In genomic region chr15:88430941-88431340, GRCm38 (mm10) we compare ENCODE assay signal across 27 mouse cellular contexts.
DNase-seq lines count a peak whose midpoint lies in the region; ATAC-seq and TF ChIP-seq lines count a peak whose summit lies in the region.
"Had no signal": no experiment of that assay in that cellular context is flagged by ENCODE, and none has a peak within 500 bp of the region (broad histone marks: within the 10 kb centered on the region; RNA-seq: fewer than 3 reads in every experiment).

No protein-coding gene starts in this region.

- H3K9ac ChIP-seq in hindbrain, postnatal 0 days (replicated peaks; ENCODE audit: low read length) = no peak overlapping the region
- H3K9ac ChIP-seq in hindbrain, embryonic 16.5 days (ENCODE audit: low read depth, low read length) = no peak overlapping the region
- H3K9ac ChIP-seq: forebrain, embryonic 13.5 days; heart, embryonic 13.5 days; hindbrain, embryonic 15.5 days; intestine, embryonic 15.5 days; liver, embryonic 14.5 days; midbrain, embryonic 15.5 days had no signal

- DNase-seq in hindbrain, postnatal 0 days (ENCODE audit: low spot score) = peak; percentile 67
- DNase-seq in cerebellum, adult 2 months = peak; percentile 48 to 56
- DNase-seq in cerebellum, postnatal 14 days = peak; percentile 64 to 65
- no peak for DNase-seq in layer of hippocampus, adult 18-20 months (ENCODE audit: low spot score in 2 of 2)
- DNase-seq in c-Kit-positive CD71-positive TER-119-positive erythroid progenitor cells, embryonic 14.5 days (ENCODE audit: low spot score) = no peak
- DNase-seq in embryo, embryonic 9.5 days (ENCODE audit: extremely low spot score) = no peak
- DNase-seq: adrenal gland, postnatal 14 days; gastrocnemius, postnatal 25 days; heart, adult 2 months; heart, postnatal 10 days; kidney, adult 2 months; kidney, postnatal 36 days; liver; lung, adult 2 months; lung, postnatal 14 days; right cerebral cortex, adult 18-20 months; thymus, postnatal 4 days had no signal

- ATAC-seq in hindbrain, postnatal 0 days = peak; percentile 40; the same call in 1 of the 2 replicates
- ATAC-seq in hindbrain, embryonic 16.5 days = no peak
- peak; percentile 36; the same call in 1 of the 2 replicates for ATAC-seq in cerebellum, adult (ENCODE audit: insufficient number of reproducible peaks, low FRiP score, low TSS enrichment)
- ATAC-seq: CD4-positive, CD25-positive, alpha-beta regulatory T cell, adult 4 months; forebrain, embryonic 13.5 days; intestine, embryonic 15.5 days; midbrain, embryonic 15.5 days had no signal

- H3K4me3 ChIP-seq in hindbrain, postnatal 0 days (ENCODE audit: low read length) = no peak overlapping the region
- H3K4me3 ChIP-seq in hindbrain, embryonic 16.5 days (ENCODE audit: low read length) = no peak overlapping the region
- no peak overlapping the region for H3K4me3 ChIP-seq in cerebellum, adult 2 months (replicated peaks; ENCODE audit: insufficient read depth, low read depth, low read length)
- H3K4me3 ChIP-seq: forebrain, embryonic 13.5 days; heart, adult 2 months; heart, embryonic 13.5 days; hindbrain, embryonic 10.5 days; hindbrain, embryonic 15.5 days; intestine, embryonic 15.5 days; midbrain, embryonic 15.5 days had no signal

- TF ChIP-seq CTCF in hindbrain, postnatal 0 days (IDR thresholded peaks at IDR 0.05; ENCODE audit: low read depth) = no peak
- no peak for TF ChIP-seq CTCF in cerebellum, adult 2 months (IDR thresholded peaks at IDR 0.05; ENCODE audit: borderline replicate concordance, insufficient read depth, low read depth, low read length)

- no peaks in the 10 kb centered on the region for H3K9me3 ChIP-seq in hindbrain, postnatal 0 days (ENCODE audit: low read length)
- H3K9me3 ChIP-seq in hindbrain, embryonic 16.5 days (ENCODE audit: control insufficient read depth, low read length) = no peaks in the 10 kb centered on the region
- H3K9me3 ChIP-seq: forebrain, embryonic 13.5 days; hindbrain, embryonic 10.5 days; hindbrain, embryonic 15.5 days; intestine, embryonic 15.5 days; midbrain, embryonic 15.5 days had no signal

- no peak overlapping the region for H3K27ac ChIP-seq in hindbrain, postnatal 0 days
- H3K27ac ChIP-seq in hindbrain, embryonic 16.5 days (ENCODE audit: low read depth, low read length) = no peak overlapping the region
- H3K27ac ChIP-seq in cerebellum, adult 2 months (ENCODE audit: insufficient read depth, low read length) = no peak overlapping the region
- H3K27ac ChIP-seq: forebrain, embryonic 13.5 days; heart, adult 2 months; heart, embryonic 13.5 days; hindbrain, embryonic 10.5 days; hindbrain, embryonic 15.5 days; intestine, embryonic 15.5 days; liver, embryonic 14.5 days; midbrain, embryonic 15.5 days had no signal

- no peak overlapping the region for H3K4me2 ChIP-seq in hindbrain, postnatal 0 days (ENCODE audit: low read depth, low read length)
- no peak overlapping the region for H3K4me2 ChIP-seq in hindbrain, embryonic 16.5 days (ENCODE audit: low read length)
- H3K4me2 ChIP-seq: forebrain, embryonic 13.5 days; heart, embryonic 13.5 days; hindbrain, embryonic 15.5 days; intestine, embryonic 15.5 days; midbrain, embryonic 15.5 days had no signal

- 68% methylated on average over 7 of the region's 7 CpGs for WGBS in hindbrain, postnatal 0 days
- WGBS in hindbrain, embryonic 16.5 days = 67% methylated on average over 7 of the region's 7 CpGs
- 10% methylated on average over 7 of the region's 7 CpGs for WGBS in cerebellum, adult 2 months

- H3K36me3 ChIP-seq in hindbrain, postnatal 0 days (ENCODE audit: insufficient read depth, low read length) = no peaks in the 10 kb centered on the region
- no peaks in the 10 kb centered on the region for H3K36me3 ChIP-seq in hindbrain, embryonic 16.5 days (ENCODE audit: control insufficient read depth, insufficient read depth, low read length)
- H3K36me3 ChIP-seq: heart, embryonic 13.5 days; hindbrain, embryonic 10.5 days; hindbrain, embryonic 15.5 days; intestine, embryonic 15.5 days; midbrain, embryonic 15.5 days had no signal

- no peak for TF ChIP-seq POLR2A in cerebellum, adult 2 months (IDR thresholded peaks at IDR 0.05; ENCODE audit: borderline replicate concordance, insufficient read depth, low read length)

- no peaks in the 10 kb centered on the region for H3K27me3 ChIP-seq in hindbrain, postnatal 0 days (ENCODE audit: insufficient read depth, low read length)
- H3K27me3 ChIP-seq in hindbrain, embryonic 16.5 days (replicated peaks; ENCODE audit: control insufficient read depth, insufficient read depth, low read length) = no peaks in the 10 kb centered on the region
- H3K27me3 ChIP-seq in cerebellum, adult 2 months (ENCODE audit: control insufficient read depth, insufficient read depth, low read length) = no peaks in the 10 kb centered on the region; the same call in 1 of the 2 replicates
- H3K27me3 ChIP-seq: forebrain, embryonic 13.5 days; heart, embryonic 13.5 days; intestine, embryonic 15.5 days had no signal

- no peaks in the 10 kb centered on the region for H3K4me1 ChIP-seq in hindbrain, postnatal 0 days (ENCODE audit: insufficient read depth, low read length)
- no peaks in the 10 kb centered on the region for H3K4me1 ChIP-seq in hindbrain, embryonic 16.5 days (ENCODE audit: control insufficient read depth, insufficient read depth, low read depth, low read length)
- peaks cover 7% of the 10 kb centered on the region for H3K4me1 ChIP-seq in cerebellum, adult 2 months (ENCODE audit: control insufficient read depth, insufficient read depth, low read length)
- H3K4me1 ChIP-seq: heart, embryonic 13.5 days; hindbrain, embryonic 10.5 days; hindbrain, embryonic 15.5 days; intestine, embryonic 15.5 days had no signal

Comparison
In these comparisons a context has a peak if more than half of its experiments do, and no peak if none do; other contexts are left out.
1. DNase-seq: peak in hindbrain, postnatal 0 days (single experiment), cerebellum, adult 2 months (2 of 2) and cerebellum, postnatal 14 days (2 of 2); none in layer of hippocampus, adult 18-20 months (0 of 2), c-Kit-positive CD71-positive TER-119-positive erythroid progenitor cells, embryonic 14.5 days (single experiment) and embryo, embryonic 9.5 days (single experiment).